Mouse (Mus musculus) CH12.LX (cell line): ENCODE data around the gene Ccl27a.

Source experiments
- CHD1 ChIP-seq: IDR thresholded peaks from 2 replicates; pipeline ENCODE4 v1.6.1; 2012; ENCODE audit warnings: low read depth, low read length, improper control_type of control experiment, inconsistent platforms
- CHD2 ChIP-seq: IDR thresholded peaks from 2 replicates; pipeline ENCODE4 v1.6.1; 2011; ENCODE audit warnings: low read length, improper control_type of control experiment
- HCFC1 ChIP-seq: IDR thresholded peaks from 2 replicates; pipeline ENCODE4 v1.6.1; 2012; ENCODE audit warnings: low read depth, mild to moderate bottlenecking, inconsistent platforms, low read length, improper control_type of control experiment
- MXI1 ChIP-seq: IDR thresholded peaks from 2 replicates; pipeline ENCODE4 v1.6.1; 2011; ENCODE audit warnings: mild to moderate bottlenecking, low read depth, low read length, improper control_type of control experiment
- NRF1 ChIP-seq: IDR thresholded peaks from 2 replicates; pipeline ENCODE4 v1.6.1; 2014; ENCODE audit warnings: low read depth, mild to moderate bottlenecking, inconsistent platforms, low read length, improper control_type of control experiment, moderate library complexity
- POLR2A ChIP-seq: IDR thresholded peaks from 2 replicates; pipeline ENCODE4 v1.6.1; 2011; ENCODE audit warnings: low read depth, mild to moderate bottlenecking, improper control_type of control experiment, low read length
- UBTF ChIP-seq: IDR thresholded peaks from 2 replicates; pipeline ENCODE4 v1.6.1; 2012; ENCODE audit warnings: low read depth, mild to moderate bottlenecking, inconsistent platforms, low read length, improper control_type of control experiment, moderate library complexity

DNA sequence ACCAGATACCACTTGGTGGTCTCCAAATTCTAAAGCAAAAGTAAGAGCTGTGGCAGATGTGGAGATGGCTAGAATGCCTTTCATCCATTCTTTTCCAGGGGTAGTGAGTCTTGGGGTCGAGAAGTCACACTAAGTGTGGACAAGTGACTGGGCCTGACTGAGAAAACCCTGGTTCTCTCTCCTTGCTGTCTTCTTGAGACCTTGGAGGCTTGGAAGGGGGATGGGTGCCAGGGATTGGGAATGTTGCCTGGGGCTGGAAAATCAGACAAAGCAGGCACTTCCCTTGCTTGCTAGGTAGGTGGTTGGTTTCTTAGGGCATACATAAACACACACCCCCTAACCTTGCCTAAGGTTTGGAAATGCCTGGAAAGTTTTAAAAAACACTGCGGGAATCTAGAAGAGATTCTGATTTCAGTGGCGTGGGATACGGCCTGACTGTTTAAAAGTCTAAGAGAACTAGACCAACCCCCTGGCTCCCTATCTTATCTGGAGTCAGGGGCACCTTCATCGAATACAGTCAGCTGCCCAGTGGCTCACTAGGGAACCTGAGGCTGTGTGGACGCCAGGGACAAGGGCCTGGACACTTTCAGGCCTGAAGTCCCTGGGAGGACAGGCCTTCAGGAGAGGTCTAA, 14.3 kb downstream of the Ccl27a start:
- TF ChIP-seq UBTF (no peak), NRF1 (no peak), POLR2A (no peak), MXI1 (no peak), CHD1 (no peak), HCFC1 (no peak), CHD2 (no peak)
